19 mouse cellular contexts compared by ENCODE assay signal in the genomic region with DNA sequence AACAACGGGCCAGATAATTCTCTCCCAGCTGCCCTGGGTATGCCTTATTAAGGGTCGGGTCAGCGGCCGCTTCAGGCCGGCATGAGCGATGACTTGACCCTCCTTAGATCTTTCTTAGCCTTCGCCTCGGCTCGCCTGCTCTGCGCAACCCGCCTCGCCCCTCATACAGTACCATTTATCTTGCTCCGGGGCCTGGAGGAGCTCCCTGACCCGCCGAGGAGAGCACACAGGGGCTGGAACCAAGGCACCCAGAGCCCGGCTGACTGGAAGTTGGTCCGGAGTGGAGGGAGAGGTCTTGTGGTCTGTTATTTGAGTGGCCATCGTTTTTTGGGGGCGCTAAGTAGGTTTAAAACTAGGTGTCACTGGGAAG. TPM values are rescaled to one million over a fixed set of nuclear protein-coding genes. Genes with fewer than 3 reads are reported as not detected.
A peak's percentile ranks its signal among the peaks of the same experiment; 100 is the strongest.
DNase-seq lines count a peak whose midpoint lies in the region; ATAC-seq and TF ChIP-seq lines count a peak whose summit lies in the region.
"Had no signal": no experiment of that assay in that cellular context is flagged by ENCODE, and none has a peak within 500 bp of the region (broad histone marks: within the 10 kb centered on the region; RNA-seq: fewer than 3 reads in every experiment).

No protein-coding gene starts in this region.

- peaks cover 50% of the 10 kb centered on the region for H3K4me1 ChIP-seq in heart, embryonic 13.5 days
- H3K4me1 ChIP-seq in embryonic fibroblast, embryonic 13.5 days (ENCODE audit: control insufficient read depth, insufficient read depth, low read length): no peaks in the 10 kb centered on the region
- no peaks in the 10 kb centered on the region for H3K4me1 ChIP-seq in neural tube, embryonic 11.5 days (ENCODE audit: control insufficient read depth, insufficient read depth, low read length)
- H3K4me1 ChIP-seq: neural tube, embryonic 12.5 days had no signal

- no peak for ATAC-seq in heart, embryonic 13.5 days (ENCODE audit: extremely low read depth, insufficient number of reproducible peaks, low FRiP score, low TSS enrichment)
- no peak for ATAC-seq in neural tube, embryonic 11.5 days (ENCODE audit: insufficient read depth, low FRiP score, low TSS enrichment)
- ATAC-seq: forebrain, embryonic 14.5 days; intestine, embryonic 16.5 days; Patski had no signal

- H3K27me3 ChIP-seq in heart, embryonic 13.5 days (replicated peaks): peaks cover 61% of the 10 kb centered on the region
- peaks cover 99% of the 10 kb centered on the region for H3K27me3 ChIP-seq in neural tube, embryonic 11.5 days (ENCODE audit: control insufficient read depth, insufficient read depth, low read length)

- peaks cover 14% of the 10 kb centered on the region for H3K36me3 ChIP-seq in heart, embryonic 13.5 days
- H3K36me3 ChIP-seq in neural tube, embryonic 11.5 days (ENCODE audit: control insufficient read depth, insufficient read depth, low read length): no peaks in the 10 kb centered on the region
- H3K36me3 ChIP-seq: hindbrain, embryonic 12.5 days; midbrain, embryonic 12.5 days; neural tube, embryonic 12.5 days had no signal

- H3K27ac ChIP-seq in heart, embryonic 13.5 days (replicated peaks): peak overlapping the region; percentile 98
- H3K27ac ChIP-seq in embryonic fibroblast, embryonic 13.5 days (ENCODE audit: insufficient read depth, low read length): peak overlapping the region; percentile 19; the same call in 1 of the 2 replicates
- H3K27ac ChIP-seq in neural tube, embryonic 11.5 days (ENCODE audit: low read depth, low read length): no peak overlapping the region
- H3K27ac ChIP-seq: gastrocnemius, adult 2 months; hindbrain, embryonic 12.5 days; liver, embryonic 14.5 days; midbrain, embryonic 12.5 days; neural tube, embryonic 12.5 days had no signal

- intact Hi-C loops in heart, postnatal 14 days (cut with DNase I): loop anchor here (5.0 kb wide), 1 partner anchor 35 kb away; no protein-coding TSS in a partner anchor

- 4% methylated on average over 19 of the region's 19 CpGs for WGBS in heart, embryonic 13.5 days
- WGBS in neural tube, embryonic 11.5 days: under 1% methylated on average over 19 of the region's 19 CpGs

- DNase-seq in heart, postnatal 14 days: no peak
- DNase-seq in retina, embryonic 14.5 days (ENCODE audit: low spot score): peak; percentile 41
- no peak for DNase-seq in retina, postnatal 1 day
- DNase-seq in neural tube, embryonic 11.5 days (ENCODE audit: low spot score): peak; percentile 34
- DNase-seq in adrenal gland, adult (ENCODE audit: inconsistent age in 2 of 2, low spot score in 1 of 2): no peak
- DNase-seq: adrenal gland, postnatal 14 days; gastrocnemius, adult 2 months had no signal

- peak overlapping the region; percentile 79 for H3K4me3 ChIP-seq in heart, embryonic 13.5 days
- H3K4me3 ChIP-seq in embryonic fibroblast, embryonic 13.5 days (ENCODE audit: insufficient read depth, low read length): peak overlapping the region; percentile 33
- no peak overlapping the region for H3K4me3 ChIP-seq in neural tube, embryonic 11.5 days (ENCODE audit: low read depth, low read length)
- H3K4me3 ChIP-seq: gastrocnemius, adult 2 months; hindbrain, embryonic 12.5 days; midbrain, embryonic 12.5 days; neural tube, embryonic 12.5 days had no signal

- TF ChIP-seq CTCF in embryonic fibroblast, embryonic 13.5 days (IDR thresholded peaks at IDR 0.05; ENCODE audit: borderline replicate concordance, insufficient read depth, low read length): no peak

- peak overlapping the region; percentile 81 for H3K4me2 ChIP-seq in heart, embryonic 13.5 days
- no peak overlapping the region for H3K4me2 ChIP-seq in neural tube, embryonic 11.5 days (ENCODE audit: low read depth)
- H3K4me2 ChIP-seq: hindbrain, embryonic 12.5 days; midbrain, embryonic 12.5 days; neural tube, embryonic 12.5 days had no signal

- TF ChIP-seq POLR2A in embryonic fibroblast, embryonic 13.5 days (IDR thresholded peaks at IDR 0.05; ENCODE audit: low read depth, low read length): no peak

- no peaks in the 10 kb centered on the region for H3K9me3 ChIP-seq in heart, embryonic 13.5 days
- H3K9me3 ChIP-seq in neural tube, embryonic 11.5 days (ENCODE audit: control insufficient read depth, low read length): no peaks in the 10 kb centered on the region
- H3K9me3 ChIP-seq: hindbrain, embryonic 12.5 days; midbrain, embryonic 12.5 days; neural tube, embryonic 12.5 days had no signal

- peak overlapping the region; percentile 97 for H3K9ac ChIP-seq in heart, embryonic 13.5 days
- H3K9ac ChIP-seq in neural tube, embryonic 11.5 days (ENCODE audit: low read length): no peak overlapping the region
- H3K9ac ChIP-seq: hindbrain, embryonic 12.5 days; liver, embryonic 14.5 days; midbrain, embryonic 12.5 days; neural tube, embryonic 12.5 days had no signal

RNA-seq across cellular contexts. Expression of a gene that starts 4.8 kb away (rescaled TPM):
- polyA plus RNA-seq in heart, embryonic 13.5 days (2015; fragmentation: Nextera tagmentation; extraction: Ambion mirVana): 31.3 and 38.4 TPM in 2 replicates
- total RNA-seq in heart, postnatal 14 days (2021): 10 to 100 TPM; 18.9 to 36.8 TPM
- 5.5 and 9.3 TPM in 2 replicates for polyA plus RNA-seq in embryonic fibroblast, embryonic 13.5 days (2011; ENCODE audit: insufficient read length, low read depth, missing spikeins)
- polyA plus RNA-seq in neural tube, embryonic 11.5 days (2014; fragmentation: Nextera tagmentation; extraction: Ambion mirVana): 0.15 and 0.45 TPM in 2 replicates
- total RNA-seq: left cerebral cortex, adult 18-20 months had no signal
- polyA plus RNA-seq: cortical plate, adult 2 months; intestine, embryonic 16.5 days; large intestine, adult 2 months; neural tube, embryonic 12.5 days; Patski had no signal

Comparison
In these comparisons a context has a peak if more than half of its experiments do, and no peak if none do; other contexts are left out.
1. DNase-seq: peak in retina, embryonic 14.5 days (single experiment) and neural tube, embryonic 11.5 days (single experiment); none in heart, postnatal 14 days (0 of 2), retina, postnatal 1 day (single experiment) and adrenal gland, adult (0 of 2).